Mouse (Mus musculus) embryonic fibroblast, embryonic 13.5 days (primary cell): ENCODE data around the gene Zbtb32.

ENCODE experiments used
- CTCF ChIP-seq: IDR thresholded peaks from 2 replicates; pipeline ENCODE4 v1.5.1; 2011; ENCODE audit warnings: mild to moderate bottlenecking, control low read depth, low read length, moderate library complexity, borderline replicate concordance; ENCODE audit not compliant: insufficient read depth
- POLR2A ChIP-seq: IDR thresholded peaks from 2 replicates; pipeline ENCODE4 v1.6.1; 2011; ENCODE audit warnings: low read depth, mild to moderate bottlenecking, control low read depth, low read length, moderate library complexity

- TF ChIP-seq CTCF, result no peak
- TF ChIP-seq POLR2A, result peak; percentile 89
Measured at GRCm38 (mm10) chr7:30588676-30589434, 9.9 kb downstream of the Zbtb32 start, which contains the start of gene Kmt2b.
